Mouse (Mus musculus): Measurements from ENCODE around the gene Lrig2.
"Not testable (repeated sequence)": the region's sequence is repeated elsewhere in the genome, so short reads cannot be mapped to it uniquely, and the experiment has no call there.

The Lrig2 gene

GRCm38 (mm10) chr3:104432651-104433050 is 79.1 kb downstream of the Lrig2 start:
- DNase-seq (ENCODE audit: low spot score in 2 of 2) = no peak

- no peak for DNase-seq (ENCODE audit: low spot score in 2 of 2)
Observed at GRCm38 (mm10) chr3:104431848-104432159, 79.9 kb downstream of the Lrig2 start.

- peak in 1 of 2 experiments; percentile 51 for DNase-seq (ENCODE audit: low spot score in 2 of 2)
Observed at GRCm38 (mm10) chr3:104431156-104431847, 80.4 kb downstream of the Lrig2 start.

GRCm38 (mm10) chr3:104427354-104427753 is 84.4 kb downstream of the Lrig2 start:
- DNase-seq (ENCODE audit: low spot score in 2 of 2) = not testable (repeated sequence)

GRCm38 (mm10) chr3:104424346-104424745 is 87.4 kb downstream of the Lrig2 start:
- DNase-seq (ENCODE audit: low spot score in 2 of 2) = no peak

- DNase-seq (ENCODE audit: low spot score in 2 of 2) = no peak
Observed at GRCm38 (mm10) chr3:104420929-104421328, 90.8 kb downstream of the Lrig2 start.

- no peak for DNase-seq (ENCODE audit: low spot score in 2 of 2)
Observed at GRCm38 (mm10) chr3:104419990-104420389, 91.7 kb downstream of the Lrig2 start.

GRCm38 (mm10) chr3:104416806-104417205 is 94.9 kb downstream of the Lrig2 start:
- no peak for DNase-seq (ENCODE audit: low spot score in 2 of 2)

- no peak for DNase-seq (ENCODE audit: low spot score in 2 of 2)
Observed at GRCm38 (mm10) chr3:104412482-104412881, 99.2 kb downstream of the Lrig2 start.

GRCm38 (mm10) chr3:104407506-104407905 is 104.2 kb downstream of the Lrig2 start:
- peak in 1 of 2 experiments; percentile 26 for DNase-seq (ENCODE audit: low spot score in 2 of 2)

- no peak for DNase-seq (ENCODE audit: low spot score in 2 of 2)
Observed at GRCm38 (mm10) chr3:104403582-104403981, 108.1 kb downstream of the Lrig2 start.

GRCm38 (mm10) chr3:104401176-104401575 is 110.5 kb downstream of the Lrig2 start:
- no peak for DNase-seq (ENCODE audit: low spot score in 2 of 2)

GRCm38 (mm10) chr3:104400126-104400525 is 111.6 kb downstream of the Lrig2 start:
- no peak for DNase-seq (ENCODE audit: low spot score in 2 of 2)

GRCm38 (mm10) chr3:104399296-104400045 is 112.2 kb downstream of the Lrig2 start:
- DNase-seq (ENCODE audit: low spot score in 2 of 2) = no peak

GRCm38 (mm10) chr3:104397316-104397715 is 114.4 kb downstream of the Lrig2 start:
- DNase-seq (ENCODE audit: low spot score in 2 of 2) = no peak

- no peak for DNase-seq (ENCODE audit: low spot score in 2 of 2)
Observed at GRCm38 (mm10) chr3:104396736-104397081, 115.0 kb downstream of the Lrig2 start.

GRCm38 (mm10) chr3:104396067-104396735 is 115.5 kb downstream of the Lrig2 start:
- DNase-seq (ENCODE audit: low spot score in 2 of 2) = peak in 1 of 2 experiments; percentile 20

- DNase-seq (ENCODE audit: low spot score in 2 of 2) = no peak
Observed at GRCm38 (mm10) chr3:104390072-104390471, 121.6 kb downstream of the Lrig2 start.

GRCm38 (mm10) chr3:104389449-104389848 is 122.3 kb downstream of the Lrig2 start:
- DNase-seq (ENCODE audit: low spot score in 2 of 2) = no peak

- DNase-seq (ENCODE audit: low spot score in 2 of 2) = peak in 1 of 2 experiments; percentile 56
Observed at GRCm38 (mm10) chr3:104385587-104385986, 126.1 kb downstream of the Lrig2 start.

- peak; percentile 36 to 52 for DNase-seq (ENCODE audit: low spot score in 2 of 2)
Observed at GRCm38 (mm10) chr3:104383681-104384341, 127.9 kb downstream of the Lrig2 start.

GRCm38 (mm10) chr3:104378228-104378627 is 133.5 kb downstream of the Lrig2 start:
- DNase-seq (ENCODE audit: low spot score in 2 of 2) = no peak
